Mouse (Mus musculus): Measurements from ENCODE around the gene Sptssb.

- TF ChIP-seq CTCF (IDR thresholded peaks at IDR 0.05; ENCODE audit: control insufficient read depth, insufficient read depth, insufficient replicate concordance, low read depth, low read length) (no peak), POLR2A (IDR thresholded peaks at IDR 0.05; ENCODE audit: control insufficient read depth, low read depth, low read length) (no peak)
These were observed 58.8 kb downstream of the Sptssb start for GRCm38 (mm10) chr3:69800829-69801384.

All from testis, adult 2 months (tissue).